Mouse (Mus musculus) neural tube, embryonic 14.5 days (tissue): ENCODE measurements around the gene Mycs. TPM values are rescaled to one million over a fixed set of nuclear protein-coding genes. Genes with fewer than 3 reads are reported as not detected.

ENCODE experiments used
- ATAC-seq: fragments of 200-750 bp; cut with Nextera tagmentation; 2 replicates; pipeline ENCODE4 v1.8.0; 2017; ENCODE audit warnings: low read depth, mild to moderate bottlenecking, moderate TSS enrichment, moderate library complexity
- H3K27ac ChIP-seq: fragments of 300-500 bp; sonication (generic); 2 replicates; pipeline ENCODE4 v1.5.1; 2014; ENCODE audit warnings: low read depth, mild to moderate bottlenecking, control low read depth, low read length, moderate library complexity, mixed read lengths
- H3K27me3 ChIP-seq: fragments of 300-500 bp; sonication (generic); 2 replicates; pipeline ENCODE4 v1.6.1; 2014; ENCODE audit warnings: low read length; ENCODE audit not compliant: control insufficient read depth, insufficient read depth
- H3K36me3 ChIP-seq: fragments of 300-500 bp; sonication (generic); 2 replicates; pipeline ENCODE4 v1.6.1; 2014; ENCODE audit warnings: low read length, mixed read lengths; ENCODE audit not compliant: control insufficient read depth, insufficient read depth
- H3K4me1 ChIP-seq: fragments of 300-500 bp; sonication (generic); 2 replicates; pipeline ENCODE4 v1.6.1; 2014; ENCODE audit warnings: low read length; ENCODE audit not compliant: control insufficient read depth, insufficient read depth
- H3K4me2 ChIP-seq: fragments of 300-500 bp; sonication (generic); 2 replicates; pipeline ENCODE4 v1.6.1; 2014; ENCODE audit warnings: mild to moderate bottlenecking, low read depth, low read length, control low read depth
- H3K4me3 ChIP-seq: fragments of 300-500 bp; sonication (generic); 2 replicates; pipeline ENCODE4 v1.5.1; 2014; ENCODE audit warnings: low read depth, low read length, control low read depth, mixed read lengths
- H3K9ac ChIP-seq: fragments of 300-500 bp; sonication (generic); replicated peaks from 2 replicates; pipeline ENCODE4 v1.6.1; 2014; ENCODE audit warnings: low read depth, mild to moderate bottlenecking, control low read depth, low read length, mixed read lengths
- H3K9me3 ChIP-seq: fragments of 300-500 bp; sonication (generic); 2 replicates; pipeline ENCODE4 v1.6.1; 2016; ENCODE audit warnings: low read length; ENCODE audit not compliant: control insufficient read depth
- WGBS: fragments of 180-500 bp; shearing (Covaris S2); extraction: QIAGEN DNeasy Blood & Tissue Kit; methylation state at CpG from one replicate; pipeline ENCODE4 v1.1.7; 2014; 5-methylcytosine and 5-hydroxymethylcytosine counted together
- polyA plus RNA-seq: library from polyadenylated mRNA; unstranded; fragments of >200 nt; fragmentation: Nextera tagmentation; extraction: Ambion mirVana; gene quantifications from 2 replicates; pipeline ENCODE4 v1.2.1, GENCODE M21; 2014

Gene Mycs
- not detected in 2 replicates for polyA plus RNA-seq

GRCm38 (mm10) chrX:5469165-5469564, at the start of gene Mycs:
Gene Mycs, minus strand, starts transcription at chrX:5469265.
- WGBS: 78% methylated on average over 3 of the region's 3 CpGs
- ATAC-seq: no peak

GRCm38 (mm10) chrX:5468022-5468421, 1.0 kb downstream of the Mycs start:
- peak overlapping the region; percentile 33 for H3K4me2 ChIP-seq
- H3K27ac ChIP-seq: no peak overlapping the region
- H3K4me1 ChIP-seq: no peaks in the 10 kb centered on the region
- ATAC-seq: peak; percentile 41; the same call in 1 of the 2 replicates
- H3K27me3 ChIP-seq: no peaks in the 10 kb centered on the region
- 19% methylated on average over 24 of the region's 24 CpGs for WGBS
- no peaks in the 10 kb centered on the region for H3K9me3 ChIP-seq
- peak overlapping the region; percentile 20 for H3K4me3 ChIP-seq
- H3K36me3 ChIP-seq: no peaks in the 10 kb centered on the region
- no peak overlapping the region for H3K9ac ChIP-seq

More at GRCm38 (mm10) chrX:5469165-5469564, at the start of gene Mycs:
- Histone ChIP-seq H3K4me1 (no peaks in the 10 kb centered on the region), H3K4me2 (peak within 1 kb of the TSS; percentile 33), H3K27ac (no peak within 1 kb of the TSS), H3K4me3 (peak within 1 kb of the TSS; percentile 20), H3K36me3 (no peaks in the 10 kb centered on the region), H3K9ac (no peak within 1 kb of the TSS), H3K9me3 (no peaks in the 10 kb centered on the region), H3K27me3 (no peaks in the 10 kb centered on the region)

Other genes starting within 250 kb of the Mycs start
- gene Btbd35f7, start 199.8 kb upstream of the Mycs start, polyA plus RNA-seq: not detected in 2 replicates